Mouse (Mus musculus) bone marrow, adult 2 months (tissue): ENCODE measurements around the gene Klf16. TPM values are rescaled to one million over a fixed set of nuclear protein-coding genes. Genes with fewer than 3 reads are reported as not detected.

ENCODE experiments used
- H3K27ac ChIP-seq: fragments of 200-500 bp; 2 replicates; pipeline ENCODE4 v1.5.1; 2012; ENCODE audit warnings: low read depth, mild to moderate bottlenecking, control low read depth, inconsistent platforms, low read length; ENCODE audit not compliant: control insufficient read depth, poor library complexity, insufficient read depth
- H3K4me1 ChIP-seq: fragments of 200-500 bp; 2 replicates; pipeline ENCODE4 v1.6.1; 2011; ENCODE audit warnings: low read length; ENCODE audit not compliant: control insufficient read depth, insufficient read depth
- H3K4me3 ChIP-seq: fragments of 200-500 bp; replicated peaks from 2 replicates; pipeline ENCODE3; 2011; ENCODE audit warnings: mild to moderate bottlenecking, low read depth, low read length, control low read depth; ENCODE audit not compliant: control insufficient read depth
- CTCF ChIP-seq: fragments of 200-500 bp; IDR thresholded peaks from 2 replicates; pipeline ENCODE4 v1.5.1; 2011; ENCODE audit warnings: low read length, control low read depth; ENCODE audit not compliant: control insufficient read depth, insufficient read depth
- POLR2A ChIP-seq: fragments of 200-500 bp; IDR thresholded peaks from 2 replicates; pipeline ENCODE4 v1.6.1; 2011; ENCODE audit warnings: low read depth, mild to moderate bottlenecking, control low read depth, low read length, borderline replicate concordance; ENCODE audit not compliant: control insufficient read depth
- WGBS: fragments of 180-500 bp; shearing (Covaris S2); methylation state at CpG from one replicate; pipeline ENCODE4 v1.1.7; 2018; 5-methylcytosine and 5-hydroxymethylcytosine counted together
- polyA plus RNA-seq: library from polyadenylated mRNA; stranded (reverse); fragments of >200 nt; gene quantifications from 2 replicates; pipeline ENCODE4 v1.2.4, GENCODE M21; 2011; ENCODE audit warnings: low replicate concordance; ENCODE audit not compliant: missing spikeins, insufficient read depth, insufficient read length

The Klf16 gene
- polyA plus RNA-seq, 1 experiment = 18.6 TPM

DNA sequence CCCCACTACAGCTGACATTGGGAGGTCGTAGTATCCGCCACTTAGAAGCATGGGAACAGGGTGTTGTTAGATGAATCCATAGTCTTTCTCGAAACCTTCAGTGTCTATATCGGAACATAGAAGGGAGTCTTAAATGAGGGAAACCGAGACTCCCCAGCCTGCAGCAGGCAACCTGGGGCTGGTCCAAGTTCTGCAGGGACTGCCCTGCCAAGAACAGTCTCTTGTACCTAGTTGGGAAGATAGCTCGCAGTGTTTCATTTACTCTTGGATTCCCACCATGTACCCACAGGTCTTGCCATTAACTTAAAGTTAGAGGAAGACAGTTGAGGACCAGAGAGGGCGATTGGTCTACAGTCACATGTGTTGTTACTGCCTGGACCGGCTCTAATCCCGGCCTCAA, 43.2 kb upstream of the Klf16 start:
- WGBS = 93% methylated on average over 9 of the region's 9 CpGs
- H3K4me1 ChIP-seq = peaks cover 4% of the 10 kb centered on the region
- H3K4me3 ChIP-seq = no peak overlapping the region
- H3K27ac ChIP-seq = no peak overlapping the region
- TF ChIP-seq CTCF (no peak), POLR2A (no peak)

DNA sequence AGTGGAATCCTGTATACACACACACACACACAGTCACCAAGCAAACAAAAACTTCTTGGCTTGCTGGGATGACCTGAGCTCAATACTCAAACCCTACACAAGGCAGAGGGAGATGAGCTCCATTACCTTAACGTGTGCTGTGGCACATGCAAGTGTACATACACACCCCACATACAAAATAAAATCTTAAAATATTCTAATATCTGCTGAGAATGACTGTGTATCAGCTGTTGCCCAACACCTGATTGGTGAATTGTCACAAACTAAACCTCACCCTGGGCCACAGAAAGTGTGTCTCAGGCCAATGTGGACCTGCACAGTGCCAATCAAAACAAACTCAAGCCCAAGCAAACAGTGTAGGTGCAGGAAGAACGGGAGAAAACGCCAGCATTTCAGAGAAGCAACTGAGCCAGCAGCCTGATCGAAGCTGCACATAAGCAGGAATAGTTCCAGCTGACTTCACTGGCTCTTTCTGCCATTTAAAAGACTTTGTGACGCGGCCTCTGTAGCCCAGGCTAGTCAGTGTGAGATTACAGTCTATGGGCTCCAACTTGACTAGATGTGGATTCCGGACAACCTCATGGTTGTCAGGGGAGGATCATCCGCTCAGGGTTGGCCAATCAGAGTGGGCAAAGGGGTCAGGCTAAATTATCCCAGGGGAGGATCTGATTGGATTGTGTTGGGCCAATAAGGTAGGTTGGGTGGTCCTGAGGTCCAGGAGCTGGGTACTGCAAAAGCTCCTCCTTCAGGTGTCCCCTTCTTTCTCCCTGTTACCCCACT, 42.5 kb upstream of the Klf16 start:
- Histone ChIP-seq H3K27ac (no peak overlapping the region), H3K4me1 (peaks cover 4% of the 10 kb centered on the region), H3K4me3 (no peak overlapping the region)
- TF ChIP-seq POLR2A (no peak), CTCF (no peak)
- WGBS = 86% methylated on average over 8 of the region's 8 CpGs

DNA sequence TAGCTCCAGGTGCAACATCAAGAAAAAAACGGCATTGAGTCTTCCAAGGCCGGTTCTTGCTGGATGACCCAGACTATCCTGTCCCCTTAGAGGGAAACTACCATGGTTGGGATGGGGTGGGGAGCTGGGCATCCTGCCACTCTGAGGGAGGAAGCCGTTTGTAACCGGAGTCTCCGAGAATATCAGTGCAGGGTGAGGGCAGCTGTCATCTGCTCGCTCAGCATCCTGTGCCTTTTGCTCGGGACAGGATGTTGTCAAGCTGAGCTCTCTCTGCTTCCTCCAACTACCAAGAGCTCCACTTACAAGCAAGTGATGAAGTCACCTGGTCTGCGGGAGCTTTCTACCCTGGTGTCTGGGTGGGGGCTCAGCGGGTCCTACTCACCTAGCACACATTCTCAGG, 41.1 kb upstream of the Klf16 start:
- TF ChIP-seq CTCF (no peak), POLR2A (no peak)
- Histone ChIP-seq H3K4me3 (no peak overlapping the region), H3K27ac (peak overlapping the region; percentile 42; the same call in 1 of the 2 replicates), H3K4me1 (no peaks in the 10 kb centered on the region; the same call in 1 of the 2 replicates)
- whole genome bisulfite sequencing = 11% methylated on average over 9 of the region's 9 CpGs

DNA sequence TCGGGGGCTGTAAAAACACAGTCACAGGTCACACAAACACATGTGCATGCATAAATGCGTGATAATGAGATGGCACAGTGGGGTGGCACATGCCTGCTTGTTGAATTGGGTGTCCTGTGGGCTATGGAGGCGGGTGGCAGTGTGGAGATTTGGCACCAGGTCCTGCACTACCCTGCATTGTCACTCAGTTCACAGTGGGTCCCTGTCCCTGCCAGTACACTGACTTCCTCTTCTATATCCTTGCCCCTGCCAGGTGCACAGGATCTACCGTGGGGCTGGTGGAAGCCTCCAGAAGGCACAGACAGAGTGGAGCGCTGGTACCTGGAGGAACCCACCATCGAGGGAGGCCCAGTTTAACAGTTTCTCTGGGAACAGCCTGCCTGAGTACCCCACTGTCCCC, 37.2 kb upstream of the Klf16 start:
- 57% methylated on average over 6 of the region's 6 CpGs for WGBS
- TF ChIP-seq POLR2A = no peak
- TF ChIP-seq CTCF = no peak
- Histone ChIP-seq H3K27ac (no peak overlapping the region), H3K4me1 (peaks cover 7% of the 10 kb centered on the region; the same call in 1 of the 2 replicates), H3K4me3 (no peak overlapping the region)

DNA sequence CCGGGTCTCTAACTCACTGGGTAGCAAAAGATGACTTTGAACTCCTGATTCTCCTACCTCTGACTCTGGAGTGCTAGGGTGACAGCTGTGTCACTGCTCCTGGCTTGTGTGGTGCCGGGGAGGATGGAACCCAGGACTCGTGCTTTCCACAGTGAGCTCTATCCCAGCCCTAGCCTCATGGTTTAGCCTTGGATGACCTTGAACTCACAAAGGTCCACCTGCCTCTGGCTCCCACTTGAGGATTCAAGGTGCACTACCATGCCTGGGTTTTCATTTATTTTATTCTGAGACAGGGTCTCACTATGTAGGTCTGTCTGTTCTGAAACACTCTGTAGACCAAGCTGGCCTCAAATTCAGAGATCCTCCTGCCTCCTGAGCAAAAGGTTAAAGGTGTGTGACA, 36.7 kb upstream of the Klf16 start:
- Histone ChIP-seq H3K4me1 (peaks cover 7% of the 10 kb centered on the region; the same call in 1 of the 2 replicates), H3K27ac (no peak overlapping the region), H3K4me3 (no peak overlapping the region)
- TF ChIP-seq POLR2A (no peak), CTCF (no peak)
- WGBS = 91% methylated on average over 3 of the region's 3 CpGs

DNA sequence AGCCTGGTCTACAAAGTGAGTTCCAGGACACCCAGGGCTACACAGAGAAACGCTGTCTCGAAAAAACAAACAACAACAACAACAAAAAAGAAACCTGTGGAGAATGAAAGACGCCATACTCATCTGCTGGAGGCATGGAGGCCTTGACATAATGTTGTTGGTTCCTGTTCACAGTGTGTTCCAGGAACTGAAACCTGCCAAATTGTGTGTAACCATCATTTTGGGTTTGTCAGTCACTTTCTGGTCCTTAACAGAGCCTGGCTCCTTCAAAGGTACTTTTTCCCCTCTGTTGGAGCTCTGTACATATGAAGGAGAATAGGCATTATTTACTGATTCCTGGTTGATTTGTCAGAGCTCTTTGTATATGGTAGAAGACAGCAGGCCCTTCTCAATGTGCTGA, 34.8 kb upstream of the Klf16 start:
- Histone ChIP-seq H3K4me1 (peaks cover 7% of the 10 kb centered on the region; the same call in 1 of the 2 replicates), H3K27ac (peak overlapping the region; percentile 16; the same call in 1 of the 2 replicates), H3K4me3 (no peak overlapping the region)
- WGBS = 85% methylated on average over 3 of the region's 3 CpGs
- no peak for TF ChIP-seq CTCF
- TF ChIP-seq POLR2A = no peak

DNA sequence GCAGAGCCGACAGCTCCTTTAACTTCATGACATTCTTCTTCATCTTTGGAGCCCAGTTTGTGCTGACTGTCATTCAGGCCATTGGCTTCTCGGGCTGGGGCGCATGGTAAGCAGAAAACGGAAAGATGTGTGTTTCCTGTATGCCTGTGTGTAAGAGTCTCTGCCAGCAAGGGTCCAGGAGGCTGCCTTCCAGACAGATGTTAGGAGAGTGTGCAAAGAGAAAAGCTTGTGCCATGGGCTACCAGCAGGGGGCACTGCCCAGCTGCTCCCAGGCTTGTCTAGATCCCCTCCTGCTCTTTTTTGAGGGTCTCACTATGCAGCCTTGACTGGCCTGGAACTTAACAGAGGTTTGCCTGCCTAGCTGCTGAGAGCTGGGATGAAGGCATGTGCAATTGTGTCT, 33.9 kb upstream of the Klf16 start:
- Histone ChIP-seq H3K27ac (no peak overlapping the region), H3K4me3 (no peak overlapping the region), H3K4me1 (peaks cover 7% of the 10 kb centered on the region; the same call in 1 of the 2 replicates)
- no peak for TF ChIP-seq POLR2A
- peak; percentile 84 for TF ChIP-seq CTCF
- 24% methylated on average over 4 of the region's 4 CpGs for WGBS

DNA sequence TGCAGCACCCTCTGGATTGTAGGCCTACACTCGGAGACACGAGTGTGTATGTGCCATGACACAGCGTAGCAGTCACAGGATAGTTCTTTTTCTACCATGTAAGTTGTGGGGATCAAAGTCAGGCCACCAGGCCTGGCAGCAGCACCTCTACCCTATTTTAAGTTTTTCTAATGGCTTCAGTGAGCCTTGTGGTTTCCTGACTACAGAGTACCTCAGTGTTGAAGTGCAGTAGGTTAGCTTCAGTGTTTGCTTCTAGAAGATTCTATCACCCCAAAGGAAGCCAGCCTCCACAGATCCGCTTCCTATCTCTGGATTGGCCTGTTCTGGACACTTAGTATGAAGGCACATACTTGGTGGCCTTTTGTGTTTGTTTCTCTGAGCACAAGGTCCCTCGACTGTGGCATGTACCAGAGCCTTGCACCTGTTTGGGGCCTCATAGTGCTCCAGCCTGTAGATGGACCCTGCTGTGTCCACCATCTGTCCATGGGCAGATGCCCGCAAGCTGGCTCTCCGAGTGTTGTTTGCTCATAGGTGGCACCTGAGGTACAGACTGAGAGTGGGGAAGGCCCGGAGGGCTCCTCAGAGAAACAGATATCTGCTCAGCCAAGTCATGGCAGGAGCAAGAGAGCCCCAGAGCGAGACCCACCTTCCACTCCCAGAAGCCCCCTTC, 33.1 kb upstream of the Klf16 start:
- Histone ChIP-seq H3K4me1 (peaks cover 7% of the 10 kb centered on the region; the same call in 1 of the 2 replicates), H3K27ac (no peak overlapping the region), H3K4me3 (no peak overlapping the region)
- TF ChIP-seq POLR2A (no peak), CTCF (no peak)
- 67% methylated on average over 9 of the region's 9 CpGs for WGBS
